Mouse (Mus musculus) limb, embryonic 15.5 days (tissue): ENCODE data around the gene Rps6kc1. TPM values are rescaled to one million over a fixed set of nuclear protein-coding genes. Genes with fewer than 3 reads are reported as not detected.

Experiments
- ATAC-seq: fragments of 200-750 bp; cut with Nextera tagmentation; 2 replicates; pipeline ENCODE4 v1.8.0; 2017; ENCODE audit warnings: low read depth, moderate TSS enrichment; ENCODE audit not compliant: insufficient number of reproducible peaks, low FRiP score, low TSS enrichment
- H3K27ac ChIP-seq: fragments of 300-500 bp; sonication (generic); 2 replicates; pipeline ENCODE4 v1.5.1; 2015; ENCODE audit warnings: moderate library complexity, mild to moderate bottlenecking, inconsistent platforms
- H3K27me3 ChIP-seq: fragments of 300-500 bp; sonication (generic); 2 replicates; pipeline ENCODE4 v1.6.1; 2015; ENCODE audit warnings: inconsistent platforms
- H3K36me3 ChIP-seq: fragments of 300-500 bp; sonication (generic); 2 replicates; pipeline ENCODE4 v1.6.1; 2015; ENCODE audit warnings: inconsistent platforms
- H3K4me1 ChIP-seq: fragments of 300-500 bp; sonication (generic); 2 replicates; pipeline ENCODE4 v1.6.1; 2015; ENCODE audit warnings: inconsistent platforms
- H3K4me2 ChIP-seq: fragments of 300-500 bp; sonication (generic); 2 replicates; pipeline ENCODE4 v1.6.1; 2015; ENCODE audit warnings: mild to moderate bottlenecking, inconsistent platforms
- H3K4me3 ChIP-seq: fragments of 300-500 bp; sonication (generic); 2 replicates; pipeline ENCODE4 v1.5.1; 2015; ENCODE audit warnings: mild to moderate bottlenecking, inconsistent platforms
- H3K9ac ChIP-seq: fragments of 300-500 bp; sonication (generic); 2 replicates; pipeline ENCODE4 v1.6.1; 2015; ENCODE audit warnings: inconsistent platforms
- H3K9me3 ChIP-seq: fragments of 300-500 bp; sonication (generic); 2 replicates; pipeline ENCODE4 v1.6.1; 2016; ENCODE audit warnings: inconsistent platforms
- WGBS: fragments of 180-500 bp; shearing (Covaris S2); methylation state at CpG from one replicate; pipeline ENCODE4 v1.1.7; 2015; 5-methylcytosine and 5-hydroxymethylcytosine counted together
- polyA plus RNA-seq: library from polyadenylated mRNA; unstranded; fragments of >200 nt; fragmentation: Nextera tagmentation; extraction: Ambion mirVana; gene quantifications from 2 replicates; pipeline ENCODE4 v1.2.1, GENCODE M21; 2015

Rps6kc1 gene
- polyA plus RNA-seq, 1 experiment from 2014 or later = 16.1 TPM

DNA sequence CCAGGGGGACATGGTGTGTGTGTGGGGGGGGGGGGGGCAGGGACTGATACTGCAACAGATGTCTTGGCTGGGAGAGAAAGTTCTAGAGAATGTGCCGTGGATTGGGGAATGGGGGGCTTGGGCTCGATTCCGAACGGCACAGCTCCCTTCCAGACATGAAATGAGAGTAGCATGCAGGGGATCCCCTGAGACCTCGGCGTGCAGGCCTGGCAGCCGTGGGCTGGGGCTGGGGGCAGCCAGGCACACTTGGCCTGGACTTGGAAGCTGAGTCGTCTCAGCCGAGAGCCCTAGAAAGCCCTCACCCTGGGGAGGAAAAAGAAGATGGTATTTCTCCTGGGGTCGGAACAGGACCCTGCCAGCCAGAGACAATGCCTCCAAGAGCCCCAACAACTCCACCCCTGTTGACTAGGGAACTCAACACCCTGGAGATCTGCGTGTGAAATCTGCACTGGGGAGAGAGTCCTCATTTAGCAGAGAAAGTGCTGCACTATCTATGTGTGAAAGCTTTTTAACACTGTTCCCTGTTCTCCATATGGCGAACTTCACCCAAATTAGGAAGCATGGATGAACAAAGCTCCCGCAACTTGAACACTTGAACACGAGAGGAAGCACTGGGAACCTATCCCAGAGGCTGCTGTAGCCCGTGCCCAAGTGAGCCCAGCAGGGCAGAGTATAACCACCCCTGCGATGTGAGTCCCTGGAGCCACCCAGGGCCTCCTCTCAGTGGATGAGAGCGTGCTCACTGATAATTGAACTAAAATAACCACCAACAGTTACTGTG lies 251.7 kb downstream of the Rps6kc1 start:
- H3K36me3 ChIP-seq = no peaks in the 10 kb centered on the region
- H3K4me3 ChIP-seq = no peak overlapping the region
- no peak for ATAC-seq
- H3K4me2 ChIP-seq = no peak overlapping the region
- H3K27me3 ChIP-seq = no peaks in the 10 kb centered on the region
- H3K4me1 ChIP-seq = peaks cover 4% of the 10 kb centered on the region; the same call in 1 of the 2 replicates
- no peaks in the 10 kb centered on the region for H3K9me3 ChIP-seq
- H3K27ac ChIP-seq = no peak overlapping the region
- no peak overlapping the region for H3K9ac ChIP-seq
- 59% methylated on average over 17 of the region's 17 CpGs for WGBS

DNA sequence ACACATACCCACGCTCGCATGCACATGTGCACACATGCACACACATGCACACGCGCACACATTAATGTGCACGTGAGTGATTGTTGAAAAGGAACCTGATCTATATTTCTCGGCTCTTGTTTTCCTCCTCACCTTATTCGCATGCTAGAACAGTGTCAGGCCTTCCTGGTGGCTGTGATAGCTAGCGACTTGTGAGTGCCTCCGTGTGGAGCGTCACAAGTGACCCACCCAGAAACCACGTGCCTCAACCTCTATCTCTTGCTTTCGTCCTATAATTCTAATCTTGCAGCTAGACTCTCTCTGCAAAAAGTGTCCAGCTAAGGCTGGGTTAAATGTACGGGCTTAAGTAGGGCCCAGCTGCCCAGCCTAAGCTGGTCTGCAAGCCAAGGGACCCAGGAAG lies 253.3 kb downstream of the Rps6kc1 start:
- Histone ChIP-seq H3K27me3 (no peaks in the 10 kb centered on the region), H3K4me3 (no peak overlapping the region), H3K9me3 (no peaks in the 10 kb centered on the region), H3K4me2 (no peak overlapping the region), H3K27ac (no peak overlapping the region), H3K9ac (no peak overlapping the region), H3K36me3 (no peaks in the 10 kb centered on the region), H3K4me1 (peaks cover 4% of the 10 kb centered on the region; the same call in 1 of the 2 replicates)
- ATAC-seq = no peak
- 93% methylated on average over 13 of the region's 13 CpGs for WGBS

DNA sequence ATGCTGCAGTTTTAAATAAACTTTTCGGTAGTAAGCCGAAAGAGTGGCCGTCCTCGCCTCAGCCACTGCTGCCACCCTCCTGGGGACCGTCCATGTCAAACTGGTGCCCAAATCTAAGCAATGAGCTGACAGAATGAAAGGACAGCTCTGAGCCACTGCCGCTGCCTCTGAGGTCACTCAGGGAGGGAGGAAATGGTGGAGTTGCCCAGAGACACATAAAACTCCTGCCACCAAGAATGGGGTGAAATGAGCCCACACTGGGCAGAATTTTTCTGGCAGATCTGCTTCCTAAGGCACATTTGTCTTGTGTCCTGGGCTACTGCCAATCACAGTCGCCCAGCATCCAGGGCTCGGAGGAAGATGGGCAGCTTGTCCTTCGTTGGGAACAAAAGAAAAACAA lies 255.5 kb downstream of the Rps6kc1 start:
- Histone ChIP-seq H3K4me2 (no peak overlapping the region), H3K27me3 (no peaks in the 10 kb centered on the region), H3K36me3 (no peaks in the 10 kb centered on the region), H3K9ac (no peak overlapping the region), H3K27ac (no peak overlapping the region), H3K9me3 (no peaks in the 10 kb centered on the region), H3K4me3 (no peak overlapping the region), H3K4me1 (peaks cover 4% of the 10 kb centered on the region; the same call in 1 of the 2 replicates)
- ATAC-seq = no peak
- WGBS = 81% methylated on average over 9 of the region's 9 CpGs

DNA sequence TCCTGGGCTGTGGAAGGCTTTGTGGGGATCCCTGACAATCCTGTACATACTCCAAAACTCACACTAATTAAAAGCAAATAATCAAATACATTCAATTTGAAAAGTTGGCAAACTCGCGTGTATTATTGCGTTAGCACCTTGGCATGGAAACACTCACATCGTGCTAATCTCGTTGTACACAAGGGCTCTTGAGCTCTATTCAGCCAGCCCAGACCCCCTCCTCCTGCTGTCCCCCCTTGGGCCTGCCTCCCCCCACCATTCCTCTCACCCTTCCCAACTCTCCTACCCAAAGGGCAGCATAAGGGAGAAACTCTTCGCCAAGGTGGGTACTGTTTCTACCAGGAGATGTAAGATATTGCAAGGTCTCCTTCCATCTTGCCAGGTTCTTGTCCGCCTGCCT lies 255.9 kb downstream of the Rps6kc1 start:
- 75% methylated on average over 7 of the region's 7 CpGs for WGBS
- Histone ChIP-seq H3K4me3 (no peak overlapping the region), H3K36me3 (no peaks in the 10 kb centered on the region), H3K27me3 (no peaks in the 10 kb centered on the region), H3K27ac (no peak overlapping the region), H3K9me3 (no peaks in the 10 kb centered on the region), H3K4me1 (peaks cover 4% of the 10 kb centered on the region; the same call in 1 of the 2 replicates), H3K4me2 (no peak overlapping the region), H3K9ac (no peak overlapping the region)
- no peak for ATAC-seq

DNA sequence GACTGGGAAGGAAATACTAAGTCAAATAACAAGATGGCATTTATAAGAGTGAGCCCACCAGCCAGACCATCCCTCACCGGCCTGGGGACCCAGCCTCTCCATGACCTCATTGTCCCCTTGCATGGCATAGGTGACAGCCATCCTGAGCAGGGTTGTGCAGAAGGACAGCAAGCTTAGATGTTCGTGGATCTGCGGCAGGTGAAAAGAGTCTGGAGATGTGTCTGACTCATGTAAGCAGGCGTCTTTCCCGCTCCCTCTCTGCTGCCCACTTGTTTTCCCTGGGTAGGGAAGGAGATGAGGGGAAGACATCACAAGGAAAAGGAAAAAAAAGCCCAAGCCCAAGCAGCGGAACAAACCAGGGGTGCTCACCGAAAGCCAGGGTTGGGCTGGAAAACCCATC lies 256.5 kb downstream of the Rps6kc1 start:
- no peaks in the 10 kb centered on the region for H3K36me3 ChIP-seq
- no peaks in the 10 kb centered on the region for H3K9me3 ChIP-seq
- H3K4me3 ChIP-seq = no peak overlapping the region
- H3K4me1 ChIP-seq = peaks cover 4% of the 10 kb centered on the region; the same call in 1 of the 2 replicates
- WGBS = 87% methylated on average over 7 of the region's 7 CpGs
- no peak for ATAC-seq
- no peak overlapping the region for H3K4me2 ChIP-seq
- H3K27ac ChIP-seq = no peak overlapping the region
- H3K27me3 ChIP-seq = no peaks in the 10 kb centered on the region
- no peak overlapping the region for H3K9ac ChIP-seq

DNA sequence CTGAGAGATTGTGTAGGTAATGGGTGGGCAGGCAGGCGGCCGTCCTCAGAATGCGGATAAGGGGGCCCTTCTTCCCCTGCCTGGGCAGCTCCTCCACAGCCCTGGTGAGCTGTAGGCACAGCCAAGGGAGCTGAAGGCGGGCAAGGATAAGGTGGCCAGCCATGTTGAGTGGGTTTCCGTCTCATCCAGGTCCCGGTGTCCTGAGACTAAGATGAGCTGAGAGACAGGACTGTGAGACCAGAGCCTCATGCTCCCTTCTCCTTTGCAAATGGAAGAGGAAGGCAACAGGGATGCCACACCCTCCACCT lies 256.9 kb downstream of the Rps6kc1 start:
- no peaks in the 10 kb centered on the region for H3K9me3 ChIP-seq
- no peak overlapping the region for H3K9ac ChIP-seq
- no peaks in the 10 kb centered on the region for H3K36me3 ChIP-seq
- WGBS = 81% methylated on average over 6 of the region's 6 CpGs
- no peaks in the 10 kb centered on the region for H3K27me3 ChIP-seq
- H3K27ac ChIP-seq = no peak overlapping the region
- no peak overlapping the region for H3K4me2 ChIP-seq
- no peak overlapping the region for H3K4me3 ChIP-seq
- H3K4me1 ChIP-seq = peaks cover under 1% of the 10 kb centered on the region; the same call in 1 of the 2 replicates
- no peak for ATAC-seq

DNA sequence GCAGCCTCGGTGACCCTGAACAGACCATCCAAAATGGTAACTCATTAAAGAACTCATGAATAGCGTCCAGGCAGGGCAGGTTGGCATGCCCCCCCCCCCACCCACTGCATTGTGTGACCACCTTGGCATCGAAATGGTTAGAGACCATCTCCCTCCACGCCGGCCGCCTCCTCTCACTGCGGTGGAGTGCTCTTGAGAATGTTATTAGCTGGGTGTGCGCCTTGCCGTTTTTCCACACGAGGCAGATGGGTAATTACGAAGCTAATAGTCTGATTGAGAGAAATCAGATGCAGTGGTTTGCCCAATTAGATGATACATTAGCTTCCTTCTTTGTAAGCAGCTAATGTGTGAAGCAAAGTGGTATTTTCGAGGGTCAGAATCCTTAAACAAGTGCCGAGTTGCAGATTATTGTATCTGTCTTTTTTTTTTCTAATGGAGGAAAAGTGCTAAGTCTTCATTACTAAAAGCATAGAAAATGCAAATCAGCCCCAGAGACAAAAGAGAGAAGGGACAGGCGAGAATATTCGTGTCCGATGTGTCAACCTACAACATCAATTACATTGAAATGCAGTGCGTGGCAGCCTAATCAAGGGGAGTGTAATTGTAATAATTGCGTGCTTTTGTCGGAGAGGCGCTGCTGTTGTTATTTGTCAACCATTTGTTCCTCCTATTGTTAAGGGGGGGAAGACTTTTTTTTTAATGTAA lies 257.4 kb downstream of the Rps6kc1 start:
- H3K4me3 ChIP-seq = no peak overlapping the region
- ATAC-seq = no peak
- WGBS = 87% methylated on average over 20 of the region's 20 CpGs
- H3K4me1 ChIP-seq = no peaks in the 10 kb centered on the region
- H3K4me2 ChIP-seq = no peak overlapping the region
- no peaks in the 10 kb centered on the region for H3K9me3 ChIP-seq
- H3K27me3 ChIP-seq = no peaks in the 10 kb centered on the region
- H3K36me3 ChIP-seq = no peaks in the 10 kb centered on the region
- no peak overlapping the region for H3K27ac ChIP-seq
- no peak overlapping the region for H3K9ac ChIP-seq

DNA sequence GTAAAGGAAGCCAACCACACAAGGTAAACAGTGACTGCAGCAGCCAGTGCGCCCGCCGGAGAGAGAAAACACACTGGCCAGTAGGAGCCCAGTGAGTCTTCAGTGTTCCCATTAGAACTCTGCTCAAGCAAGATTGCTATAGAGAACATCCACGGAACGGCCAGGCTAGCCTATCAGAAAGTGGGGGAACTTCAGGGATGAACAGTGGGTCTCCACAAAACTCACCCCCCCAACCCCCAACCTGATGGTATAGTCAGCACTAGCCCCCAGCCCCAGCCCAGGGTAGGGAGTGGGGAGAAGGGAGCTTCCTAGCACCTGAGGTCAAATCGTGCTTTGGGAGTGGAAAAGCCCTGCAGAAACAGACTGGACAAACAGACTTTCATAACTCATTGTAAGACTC lies 258.5 kb downstream of the Rps6kc1 start:
- Histone ChIP-seq H3K36me3 (no peaks in the 10 kb centered on the region), H3K9ac (no peak overlapping the region), H3K9me3 (no peaks in the 10 kb centered on the region), H3K4me1 (no peaks in the 10 kb centered on the region), H3K4me3 (no peak overlapping the region), H3K27ac (no peak overlapping the region), H3K27me3 (no peaks in the 10 kb centered on the region), H3K4me2 (no peak overlapping the region)
- WGBS = 86% methylated on average over 6 of the region's 6 CpGs
- no peak for ATAC-seq

Other genes starting within 250 kb of the Rps6kc1 start
- gene Angel2, start 13.3 kb upstream of the Rps6kc1 start, polyA plus RNA-seq = 40.3 and 42.5 TPM in 2 replicates
- gene Vash2, start 67.5 kb upstream of the Rps6kc1 start, polyA plus RNA-seq = 45.1 and 51.9 TPM in 2 replicates
- gene Flvcr1, start 114.4 kb upstream of the Rps6kc1 start, polyA plus RNA-seq = 4.0 and 5.2 TPM in 2 replicates
- gene Spata45, start 124.9 kb upstream of the Rps6kc1 start, polyA plus RNA-seq = not detected in 2 replicates
- gene Tatdn3, start 151.2 kb upstream of the Rps6kc1 start, polyA plus RNA-seq = 12.6 and 14.2 TPM in 2 replicates
- 16.8 and 19.4 TPM in 2 replicates for gene Nsl1, start 151.2 kb upstream of the Rps6kc1 start, polyA plus RNA-seq
- 9.8 and 12.8 TPM in 2 replicates for gene Batf3, start 186.1 kb upstream of the Rps6kc1 start, polyA plus RNA-seq